Mouse (Mus musculus): ENCODE measurements at regions not wholly inside any gene's neighbourhood (a gene's known extent, or its start where the extent isn't known, plus 50 kb on each side); places are given as distances from the start of the nearest gene placed in this dataset.

DNA sequence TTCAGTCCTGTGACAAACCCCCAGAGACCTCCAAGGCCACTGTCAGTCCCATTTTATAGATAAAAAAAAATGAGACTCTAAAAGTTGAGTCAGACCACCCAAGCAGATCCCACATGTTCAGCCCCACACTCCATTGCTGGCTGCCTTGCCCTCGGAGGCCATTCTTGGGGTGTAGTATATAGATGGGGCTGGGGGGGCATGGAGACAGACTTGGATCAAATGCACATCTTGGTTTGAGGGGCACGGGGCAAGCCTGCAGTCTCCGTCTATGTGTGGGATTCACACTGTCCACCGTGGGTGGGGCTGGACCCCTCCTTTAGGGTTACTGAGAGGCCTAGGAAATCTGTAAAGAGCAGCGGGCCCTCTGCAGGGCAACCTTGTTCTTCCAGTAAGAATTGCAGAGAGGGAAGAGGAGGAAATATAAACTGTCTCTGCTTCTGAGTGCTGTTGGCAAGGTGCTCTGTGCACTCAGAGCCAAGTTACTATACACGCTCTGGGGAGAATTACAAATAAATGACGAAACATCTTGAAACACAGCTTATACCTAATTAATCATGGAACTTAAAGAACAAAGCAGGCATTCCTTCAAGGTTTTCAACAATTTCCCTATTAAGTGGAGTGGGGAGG, 184.4 kb upstream of the Habp2 start:
- no peak for TF ChIP-seq CTCF (IDR thresholded peaks at IDR 0.05; ENCODE audit: low read depth)
- no peak for TF ChIP-seq EP300 (IDR thresholded peaks at IDR 0.05; ENCODE audit: low read depth)

All from heart, postnatal 0 days (tissue).